Mouse (Mus musculus) lung, embryonic 16.5 days (tissue): Measurements from ENCODE around the gene Pafah1b2. TPM values are rescaled to one million over a fixed set of nuclear protein-coding genes. Genes with fewer than 3 reads are reported as not detected.

Experiments used
- ATAC-seq: fragments of 200-750 bp; cut with Nextera tagmentation; 2 replicates; pipeline ENCODE4 v1.8.0; 2017; ENCODE audit warnings: low read depth, mild to moderate bottlenecking, moderate library complexity
- H3K27ac ChIP-seq: fragments of 300-500 bp; sonication (generic); 2 replicates; pipeline ENCODE4 v1.5.1; 2014; ENCODE audit warnings: mild to moderate bottlenecking, control low read depth, low read length
- H3K27me3 ChIP-seq: fragments of 300-500 bp; sonication (generic); 2 replicates; pipeline ENCODE4 v1.6.1; 2014; ENCODE audit warnings: low read depth, low read length, mixed read lengths; ENCODE audit not compliant: control insufficient read depth, insufficient read depth
- H3K36me3 ChIP-seq: fragments of 300-500 bp; sonication (generic); 2 replicates; pipeline ENCODE4 v1.6.1; 2014; ENCODE audit warnings: low read length; ENCODE audit not compliant: control insufficient read depth, insufficient read depth
- H3K4me1 ChIP-seq: fragments of 300-500 bp; sonication (generic); replicated peaks from 2 replicates; pipeline ENCODE4 v1.6.1; 2014; ENCODE audit warnings: low read length, mixed read lengths; ENCODE audit not compliant: control insufficient read depth, insufficient read depth
- H3K4me2 ChIP-seq: fragments of 300-500 bp; sonication (generic); 2 replicates; pipeline ENCODE4 v1.6.1; 2014; ENCODE audit warnings: low read depth, low read length, control low read depth
- H3K4me3 ChIP-seq: fragments of 300-500 bp; sonication (generic); 2 replicates; pipeline ENCODE4 v1.5.1; 2014; ENCODE audit warnings: mild to moderate bottlenecking, low read length, control low read depth
- H3K9ac ChIP-seq: fragments of 300-500 bp; sonication (generic); 2 replicates; pipeline ENCODE4 v1.6.1; 2014; ENCODE audit warnings: low read length, control low read depth
- H3K9me3 ChIP-seq: fragments of 300-500 bp; sonication (generic); 2 replicates; pipeline ENCODE4 v1.6.1; 2016; ENCODE audit warnings: low read length; ENCODE audit not compliant: control insufficient read depth
- WGBS: fragments of 180-500 bp; shearing (Covaris S2); extraction: QIAGEN DNeasy Blood & Tissue Kit; methylation state at CpG from one replicate; pipeline ENCODE4 v1.1.7; 2014; 5-methylcytosine and 5-hydroxymethylcytosine counted together
- polyA plus RNA-seq: library from polyadenylated mRNA; unstranded; fragments of >200 nt; fragmentation: Nextera tagmentation; extraction: Ambion mirVana; gene quantifications from 2 replicates; pipeline ENCODE4 v1.2.1, GENCODE M21; 2015

The Pafah1b2 gene
- polyA plus RNA-seq, 1 experiment from 2014 or later = 157 TPM

DNA sequence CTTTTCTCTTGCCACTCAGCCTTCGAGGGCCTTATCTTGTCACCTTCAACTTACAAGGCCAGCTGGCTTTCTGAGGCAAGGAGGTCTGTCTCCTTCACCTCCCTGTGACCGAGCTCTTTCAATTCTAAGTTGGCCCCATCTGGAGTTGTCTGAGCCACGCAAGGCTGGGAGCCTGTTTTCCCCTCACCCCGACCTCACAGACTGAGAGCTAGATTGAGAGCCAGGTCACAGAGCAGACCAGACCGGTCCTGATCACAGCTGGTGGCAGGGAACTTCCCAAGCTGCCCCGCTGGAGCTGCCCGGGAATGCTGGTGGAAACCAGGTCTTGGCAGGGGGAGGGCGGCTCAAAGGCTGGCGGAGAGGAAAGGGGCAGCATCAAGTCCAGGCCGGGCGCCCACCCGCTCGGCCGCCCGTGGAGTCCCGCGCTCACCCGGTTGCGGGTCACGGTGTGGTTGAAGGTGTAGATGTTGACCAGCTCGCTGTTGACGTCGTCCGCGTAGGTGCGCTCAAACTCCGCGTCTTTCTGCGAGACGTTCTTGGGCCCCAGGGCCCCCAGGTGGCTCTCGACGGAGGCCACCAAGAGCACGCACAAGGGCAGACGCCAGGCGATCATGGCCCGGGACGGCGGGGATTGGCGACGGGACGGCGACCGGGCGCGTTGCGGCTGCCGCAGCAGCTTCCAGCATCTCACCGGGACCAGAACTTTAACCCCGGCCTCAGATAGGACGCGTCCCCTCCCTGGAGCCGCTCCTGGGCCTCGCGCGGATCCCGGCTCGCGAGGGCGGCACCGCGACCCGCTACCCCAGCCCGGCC lies 58.0 kb downstream of the Pafah1b2 start:
- Histone ChIP-seq H3K27me3 (no peaks in the 10 kb centered on the region), H3K9ac (peak overlapping the region; percentile 88), H3K4me1 (peaks cover 17% of the 10 kb centered on the region), H3K27ac (peak overlapping the region; percentile 92), H3K9me3 (no peaks in the 10 kb centered on the region), H3K36me3 (peaks cover 10% of the 10 kb centered on the region; the same call in 1 of the 2 replicates), H3K4me2 (peak overlapping the region; percentile 83), H3K4me3 (peak overlapping the region; percentile 83)
- ATAC-seq = peak; percentile 46
- WGBS = under 1% methylated on average over 63 of the region's 63 CpGs

GRCm38 (mm10) chr9:45953511-45954293 lies 58.8 kb downstream of the Pafah1b2 start:
- ATAC-seq = no peak
- WGBS = 43% methylated on average over 13 of the region's 13 CpGs
- Histone ChIP-seq H3K9me3 (no peaks in the 10 kb centered on the region), H3K27me3 (no peaks in the 10 kb centered on the region), H3K9ac (peak overlapping the region; percentile 88), H3K4me1 (peaks cover 17% of the 10 kb centered on the region), H3K4me3 (peak overlapping the region; percentile 83), H3K36me3 (peaks cover 15% of the 10 kb centered on the region), H3K27ac (peak overlapping the region; percentile 92), H3K4me2 (peak overlapping the region; percentile 83)

DNA sequence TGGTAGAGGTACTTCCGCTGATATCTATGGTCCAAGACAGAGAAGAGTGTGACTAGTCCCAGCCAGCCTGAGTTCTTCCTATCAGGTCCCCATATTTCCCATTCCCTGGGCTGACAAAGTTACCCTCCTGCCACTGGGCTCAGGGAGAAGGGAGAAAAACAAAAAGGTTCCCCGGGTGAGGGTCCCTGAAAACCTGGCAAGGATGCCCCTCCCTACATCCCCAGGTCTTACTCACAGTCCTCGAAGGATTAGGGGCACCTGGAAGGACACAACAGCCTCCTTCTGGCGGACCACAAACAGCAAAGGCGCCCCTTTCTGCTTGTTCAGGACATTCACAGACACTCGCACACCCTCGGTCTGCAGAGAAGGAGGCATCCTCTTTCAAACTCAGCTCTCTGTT lies 59.6 kb downstream of the Pafah1b2 start:
- no peaks in the 10 kb centered on the region for H3K27me3 ChIP-seq
- H3K9me3 ChIP-seq = no peaks in the 10 kb centered on the region
- ATAC-seq = no peak
- peaks cover 15% of the 10 kb centered on the region for H3K36me3 ChIP-seq
- no peak overlapping the region for H3K4me3 ChIP-seq
- peaks cover 17% of the 10 kb centered on the region for H3K4me1 ChIP-seq
- H3K4me2 ChIP-seq = no peak overlapping the region
- 84% methylated on average over 7 of the region's 7 CpGs for WGBS
- no peak overlapping the region for H3K27ac ChIP-seq
- H3K9ac ChIP-seq = no peak overlapping the region

DNA sequence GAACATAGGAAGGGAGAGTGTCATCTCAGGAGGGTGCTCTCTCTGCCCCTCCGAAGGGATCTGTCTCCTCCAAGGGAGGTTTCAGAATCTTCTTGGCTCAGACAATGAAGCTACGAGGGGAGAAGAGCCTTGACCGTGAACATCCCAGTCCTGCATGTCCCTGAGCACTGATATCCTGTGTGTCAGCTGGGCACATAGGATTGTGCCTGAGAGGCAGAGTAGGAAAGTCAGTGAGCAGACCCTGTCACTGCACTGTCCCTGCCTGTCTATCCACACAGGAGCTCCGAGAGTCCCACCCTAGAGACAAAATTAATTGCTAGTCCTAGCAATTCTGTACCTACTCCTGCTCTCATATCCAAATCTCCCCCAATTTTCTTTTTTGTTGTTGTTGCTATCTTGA lies 60.4 kb downstream of the Pafah1b2 start:
- ATAC-seq = no peak
- Histone ChIP-seq H3K4me2 (no peak overlapping the region), H3K9me3 (no peaks in the 10 kb centered on the region), H3K27ac (no peak overlapping the region), H3K4me1 (peaks cover 17% of the 10 kb centered on the region), H3K9ac (no peak overlapping the region), H3K27me3 (no peaks in the 10 kb centered on the region), H3K36me3 (peaks cover 15% of the 10 kb centered on the region), H3K4me3 (no peak overlapping the region)
- 96% methylated on average over 4 of the region's 4 CpGs for WGBS

- WGBS = 76% methylated on average over 10 of the region's 10 CpGs
- H3K4me2 ChIP-seq = no peak overlapping the region
- no peaks in the 10 kb centered on the region for H3K27me3 ChIP-seq
- no peak overlapping the region for H3K9ac ChIP-seq
- peaks cover 48% of the 10 kb centered on the region for H3K36me3 ChIP-seq
- no peak for ATAC-seq
- no peaks in the 10 kb centered on the region for H3K4me1 ChIP-seq
- no peak overlapping the region for H3K4me3 ChIP-seq
- H3K9me3 ChIP-seq = no peaks in the 10 kb centered on the region
- no peak overlapping the region for H3K27ac ChIP-seq
These were observed 65.7 kb downstream of the Pafah1b2 start for GRCm38 (mm10) chr9:45946872-45947183.

GRCm38 (mm10) chr9:45946182-45946871 lies 66.2 kb downstream of the Pafah1b2 start:
- no peak overlapping the region for H3K4me3 ChIP-seq
- no peaks in the 10 kb centered on the region for H3K9me3 ChIP-seq
- H3K9ac ChIP-seq = no peak overlapping the region
- no peak overlapping the region for H3K27ac ChIP-seq
- H3K27me3 ChIP-seq = no peaks in the 10 kb centered on the region
- WGBS = 83% methylated on average over 16 of the region's 16 CpGs
- ATAC-seq = no peak
- no peak overlapping the region for H3K4me2 ChIP-seq
- H3K4me1 ChIP-seq = no peaks in the 10 kb centered on the region
- peaks cover 48% of the 10 kb centered on the region for H3K36me3 ChIP-seq

GRCm38 (mm10) chr9:45945721-45946120 lies 66.8 kb downstream of the Pafah1b2 start:
- Histone ChIP-seq H3K4me2 (no peak overlapping the region), H3K9ac (no peak overlapping the region), H3K4me3 (no peak overlapping the region), H3K36me3 (peaks cover 47% of the 10 kb centered on the region), H3K27ac (no peak overlapping the region), H3K4me1 (no peaks in the 10 kb centered on the region), H3K27me3 (no peaks in the 10 kb centered on the region), H3K9me3 (no peaks in the 10 kb centered on the region)
- no peak for ATAC-seq
- 71% methylated on average over 13 of the region's 13 CpGs for WGBS

- Histone ChIP-seq H3K36me3 (peaks cover 43% of the 10 kb centered on the region), H3K9ac (no peak overlapping the region), H3K4me2 (no peak overlapping the region), H3K4me1 (no peaks in the 10 kb centered on the region), H3K9me3 (no peaks in the 10 kb centered on the region), H3K4me3 (no peak overlapping the region), H3K27ac (no peak overlapping the region), H3K27me3 (no peaks in the 10 kb centered on the region)
- ATAC-seq = no peak
- 75% methylated on average over 13 of the region's 13 CpGs for WGBS
These were observed 67.7 kb downstream of the Pafah1b2 start for GRCm38 (mm10) chr9:45944506-45945400.
